Mouse (Mus musculus) B cell, adult (primary cell): Measurements from ENCODE around the gene Gm12666. TPM values are rescaled to one million over a fixed set of nuclear protein-coding genes. Genes with fewer than 3 reads are reported as not detected.

ENCODE experiments used
- total RNA-seq: library from RNA; stranded (reverse); gene quantifications from 4 replicates; pipeline ENCODE4 v1.2.4, GENCODE M21; 2023; ENCODE audit not compliant: inconsistent age

Gene Gm12666
- 2.4 to 5.3 TPM (median 4.1 TPM) in 4 replicates for total RNA-seq

GRCm38 (mm10) chr4:92191649-92192048 is at the start of gene Gm12666:
Gm12666 (minus strand) TSS chr4:92191749.

GRCm38 (mm10) chr4:92147134-92147533 is 44.4 kb downstream of the Gm12666 start, which contains the start of gene Izumo3:
Izumo3 (minus strand) TSS chr4:92147234.

Other genes with a start within 250 kb of the Gm12666 start
- gene Izumo3, start 44.5 kb downstream of the Gm12666 start, total RNA-seq: not detected in 4 replicates